8 mouse cellular contexts compared by ENCODE assay signal in genomic region chr4:154142211-154143040, GRCm38 (mm10). TPM values are rescaled to one million over a fixed set of nuclear protein-coding genes. Genes with fewer than 3 reads are reported as not detected.
DNase-seq lines count a peak whose midpoint lies in the region; ATAC-seq and TF ChIP-seq lines count a peak whose summit lies in the region.

TSS of gene Wrap73 (plus strand) at chr4:154142372.

- TF ChIP-seq EP300 in lung, postnatal 0 days (IDR thresholded peaks at IDR 0.05): no peak

- no peaks in the 10 kb centered on the region for H3K9me3 ChIP-seq in forebrain, postnatal 0 days (ENCODE audit: low read length)
- H3K9me3 ChIP-seq in lung, postnatal 0 days (ENCODE audit: low read length): no peaks in the 10 kb centered on the region

- WGBS in cerebellum, adult 2 months: under 1% methylated on average over 48 of the region's 49 CpGs
- 1% methylated on average over 48 of the region's 49 CpGs for WGBS in forebrain, postnatal 0 days
- 1% methylated on average over 49 of the region's 49 CpGs for WGBS in lung, postnatal 0 days

- peak within 1 kb of the TSS; percentile 60 for H3K9ac ChIP-seq in forebrain, postnatal 0 days
- H3K9ac ChIP-seq in lung, postnatal 0 days (replicated peaks; ENCODE audit: low read depth): peak within 1 kb of the TSS; percentile 63

- H3K36me3 ChIP-seq in forebrain, postnatal 0 days (ENCODE audit: insufficient read depth): peaks cover 8% of the 10 kb centered on the region
- no peaks in the 10 kb centered on the region for H3K36me3 ChIP-seq in lung, postnatal 0 days (ENCODE audit: insufficient read depth, low read length)

- no peaks in the 10 kb centered on the region; the same call in 1 of the 2 replicates for H3K27me3 ChIP-seq in cerebellum, adult 2 months (ENCODE audit: control insufficient read depth, insufficient read depth, low read length)
- H3K27me3 ChIP-seq in forebrain, postnatal 0 days (ENCODE audit: insufficient read depth, low read length): peaks cover 37% of the 10 kb centered on the region
- peaks cover 42% of the 10 kb centered on the region for H3K27me3 ChIP-seq in lung, postnatal 0 days (replicated peaks; ENCODE audit: insufficient read depth, low read length)

- no peak within 1 kb of the TSS for H3K27ac ChIP-seq in cerebellum, adult 2 months (ENCODE audit: insufficient read depth, low read length)
- H3K27ac ChIP-seq in forebrain, postnatal 0 days (ENCODE audit: low read depth, low read length): peak within 1 kb of the TSS; percentile 54; the same call in 1 of the 2 replicates
- H3K27ac ChIP-seq in lung, postnatal 0 days (ENCODE audit: low read length): peak within 1 kb of the TSS; percentile 73

- H3K4me1 ChIP-seq in cerebellum, adult 2 months (ENCODE audit: control insufficient read depth, insufficient read depth, low read length): peaks cover 33% of the 10 kb centered on the region
- 0 out of 2 replicates have a peak, but pooled peaks cover 14% of the 10 kb centered on the region for H3K4me1 ChIP-seq in forebrain, postnatal 0 days (ENCODE audit: insufficient read depth)
- H3K4me1 ChIP-seq in lung, postnatal 0 days (ENCODE audit: insufficient read depth, low read depth, low read length): peaks cover 22% of the 10 kb centered on the region

- peak; percentile 73; the same call in 1 of the 2 replicates for TF ChIP-seq POLR2A in cerebellum, adult 2 months (IDR thresholded peaks at IDR 0.05; ENCODE audit: borderline replicate concordance, insufficient read depth, low read length)

- ATAC-seq in forebrain, postnatal 0 days: peak; percentile 99
- ATAC-seq in lung, postnatal 0 days: peak; percentile 97

- H3K4me2 ChIP-seq in forebrain, postnatal 0 days (ENCODE audit: low read depth): peak within 1 kb of the TSS; percentile 81
- peak within 1 kb of the TSS; percentile 88 for H3K4me2 ChIP-seq in lung, postnatal 0 days (replicated peaks; ENCODE audit: low read depth, low read length)

- peak; percentile 69 for DNase-seq in MEL-GATA-1-ER (ENCODE audit: extremely low read depth, low read depth)
- peak; percentile 91 to 93 for DNase-seq in cerebellum, adult 2 months
- peak; percentile 95 for DNase-seq in forebrain, postnatal 0 days
- DNase-seq in heart, postnatal 4 days: peak; percentile 92
- DNase-seq in layer of hippocampus, adult 8-10 months (ENCODE audit: low spot score in 2 of 2): peak; percentile 78 to 85
- DNase-seq in lung, postnatal 0 days (ENCODE audit: low spot score): peak; percentile 96
- peak; percentile 78 for DNase-seq in ovary, postnatal 14 days (ENCODE audit: low spot score)
- peak; percentile 88 for DNase-seq in thymus, postnatal 14 days

- TF ChIP-seq CTCF in cerebellum, adult 2 months (IDR thresholded peaks at IDR 0.05; ENCODE audit: borderline replicate concordance, insufficient read depth, low read depth, low read length): no peak
- no peak; the same call in 1 of the 2 replicates for TF ChIP-seq CTCF in forebrain, postnatal 0 days (IDR thresholded peaks at IDR 0.05; ENCODE audit: low read depth)
- no peak for TF ChIP-seq CTCF in lung, postnatal 0 days (IDR thresholded peaks at IDR 0.05)

- peak within 1 kb of the TSS; percentile 64 for H3K4me3 ChIP-seq in cerebellum, adult 2 months (replicated peaks; ENCODE audit: insufficient read depth, low read depth, low read length)
- peak within 1 kb of the TSS; percentile 52 for H3K4me3 ChIP-seq in forebrain, postnatal 0 days (ENCODE audit: low read depth, low read length)
- H3K4me3 ChIP-seq in lung, postnatal 0 days (ENCODE audit: low read depth, low read length): peak within 1 kb of the TSS; percentile 73

RNA-seq across cellular contexts. Expression of gene Wrap73, which starts in this region (rescaled TPM):
- 55.6 and 60.3 TPM in 2 replicates for polyA plus RNA-seq in cerebellum, adult 2 months (2012; rRNA removed)
- total RNA-seq in forebrain, postnatal 0 days (2014; rRNA removed): 44.1 and 44.4 TPM in 2 replicates
- polyA plus RNA-seq in forebrain, postnatal 0 days (2015; fragmentation: Nextera tagmentation; extraction: Ambion mirVana): 37.6 and 42.7 TPM in 2 replicates
- total RNA-seq in heart, postnatal 4 days (2021): 10 to 100 TPM; 11.6 to 13.3 TPM
- 10 to 100 TPM; 30.2 to 36.3 (median 32.5) TPM for total RNA-seq in layer of hippocampus, adult 8-10 months (2022)
- 19.8 and 21.6 TPM in 2 replicates for polyA plus RNA-seq in lung, postnatal 0 days (2015; fragmentation: Nextera tagmentation; extraction: Ambion mirVana)
